Mouse (Mus musculus) spleen, adult 2 months (tissue): Measurements from ENCODE around the gene Gm11639. TPM values are rescaled to one million over a fixed set of nuclear protein-coding genes. Genes with fewer than 3 reads are reported as not detected.

Experiments
- DNase-seq, 2 experiments: peaks; one replicate each; pipeline versions ENCODE4 v3.0.0 to v3.0.0-alpha.2; 2012 to 2021; ENCODE audit warnings: low spot score in 2 of 2, low read depth in 1 of 2
- H3K27ac ChIP-seq: fragments of 200-500 bp; 2 replicates; pipeline ENCODE4 v1.5.1; 2012; ENCODE audit warnings: low read length, inconsistent platforms; ENCODE audit not compliant: insufficient read depth
- H3K27me3 ChIP-seq: fragments of 200-500 bp; 2 replicates; pipeline ENCODE4 v1.6.1; 2012; ENCODE audit warnings: mild to moderate bottlenecking, moderate library complexity, low read length, inconsistent platforms; ENCODE audit not compliant: control insufficient read depth, insufficient read depth
- H3K36me3 ChIP-seq: fragments of 200-500 bp; 2 replicates; pipeline ENCODE4 v1.6.1; 2012; ENCODE audit warnings: mild to moderate bottlenecking, low read length, inconsistent platforms; ENCODE audit not compliant: control insufficient read depth, insufficient read depth
- H3K4me1 ChIP-seq: fragments of 200-500 bp; 2 replicates; pipeline ENCODE4 v1.6.1; 2011; ENCODE audit warnings: inconsistent platforms; ENCODE audit not compliant: control insufficient read depth, insufficient read depth, insufficient read length
- H3K4me3 ChIP-seq: fragments of 200-500 bp; 2 replicates; pipeline ENCODE4 v1.5.1; 2011; ENCODE audit warnings: mild to moderate bottlenecking, inconsistent platforms; ENCODE audit not compliant: insufficient read depth, insufficient read length; ENCODE audit errors: extremely low read depth
- CTCF ChIP-seq: fragments of 200-500 bp; IDR thresholded peaks from 2 replicates; pipeline ENCODE4 v1.5.1; 2011; ENCODE audit warnings: mild to moderate bottlenecking, inconsistent platforms; ENCODE audit not compliant: insufficient read depth, insufficient read length, insufficient replicate concordance; ENCODE audit errors: extremely low read depth
- POLR2A ChIP-seq: fragments of 200-500 bp; IDR thresholded peaks from 2 replicates; pipeline ENCODE4 v1.6.1; 2011; ENCODE audit warnings: low read depth, low read length, inconsistent platforms
- WGBS: fragments of 180-500 bp; shearing (Covaris S2); methylation state at CpG from one replicate; pipeline ENCODE4 v1.1.7; 2018; 5-methylcytosine and 5-hydroxymethylcytosine counted together
- polyA plus RNA-seq: library from polyadenylated mRNA; depleted of rRNA; stranded (reverse); fragments of >200 nt; gene quantifications from 2 replicates; pipeline ENCODE4 v1.2.3, GENCODE M21; 2012

Gene Gm11639
- polyA plus RNA-seq, 1 experiment, result not detected

DNA sequence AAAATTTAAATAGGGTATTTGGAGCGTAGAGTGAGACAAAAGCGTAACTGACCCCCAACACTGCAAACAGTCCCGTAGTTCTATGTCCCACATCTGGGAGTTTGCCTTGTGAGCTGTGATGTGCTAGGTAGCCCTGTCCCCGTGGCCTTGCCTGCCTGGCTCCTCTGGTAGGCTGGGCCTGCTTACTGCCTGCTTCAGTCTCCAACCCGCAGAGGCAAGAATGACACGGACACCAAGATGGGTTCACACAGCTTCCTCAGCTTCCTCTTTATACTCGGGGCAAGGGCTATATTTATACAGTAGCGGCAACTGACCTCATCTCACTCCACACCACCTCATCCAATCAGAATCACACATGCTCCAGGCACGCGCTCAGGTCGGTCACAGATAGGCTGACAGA, 10.7 kb upstream of the Gm11639 start:
- no peaks in the 10 kb centered on the region for H3K36me3 ChIP-seq
- H3K4me1 ChIP-seq, result no peaks in the 10 kb centered on the region
- H3K27ac ChIP-seq, result no peak overlapping the region
- H3K4me3 ChIP-seq, result no peak overlapping the region
- 76% methylated on average over 11 of the region's 11 CpGs for WGBS
- no peaks in the 10 kb centered on the region for H3K27me3 ChIP-seq
- no peak for DNase-seq
- TF ChIP-seq CTCF (no peak), POLR2A (no peak)

DNA sequence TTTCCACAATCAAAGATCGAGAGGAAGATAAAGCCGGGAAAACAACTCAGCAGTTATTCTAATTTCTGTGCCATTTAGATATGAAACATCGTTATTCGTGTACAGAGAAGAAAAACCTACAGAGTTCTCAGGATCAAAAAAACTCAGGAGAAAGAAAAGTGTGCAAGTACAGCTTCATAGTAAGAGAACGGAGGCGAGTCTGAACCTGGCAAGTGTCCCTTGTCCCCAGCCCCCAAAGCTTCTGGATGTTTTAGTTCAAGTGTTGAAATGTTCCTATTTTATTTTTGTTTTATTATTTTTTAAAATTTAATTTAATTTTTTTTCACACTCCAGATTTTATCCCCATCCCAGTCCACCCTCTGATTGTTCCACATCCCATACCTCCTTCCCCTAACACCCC, 7.7 kb downstream of the Gm11639 start:
- Histone ChIP-seq H3K27me3 (no peaks in the 10 kb centered on the region), H3K4me1 (no peaks in the 10 kb centered on the region), H3K27ac (no peak overlapping the region), H3K36me3 (no peaks in the 10 kb centered on the region), H3K4me3 (no peak overlapping the region)
- TF ChIP-seq POLR2A, result no peak
- no peak for TF ChIP-seq CTCF
- 92% methylated on average over 6 of the region's 6 CpGs for WGBS
- no peak for DNase-seq

GRCm38 (mm10) chr11:104704097-104704496, 18.6 kb downstream of the Gm11639 start:
- WGBS, result 81% methylated on average over 15 of the region's 15 CpGs
- DNase-seq, result no peak
- H3K4me3 ChIP-seq, result no peak overlapping the region
- TF ChIP-seq POLR2A (no peak), CTCF (no peak)
- peaks cover 4% of the 10 kb centered on the region; the same call in 1 of the 2 replicates for H3K4me1 ChIP-seq
- no peaks in the 10 kb centered on the region for H3K36me3 ChIP-seq
- no peak overlapping the region for H3K27ac ChIP-seq
- H3K27me3 ChIP-seq, result no peaks in the 10 kb centered on the region

DNA sequence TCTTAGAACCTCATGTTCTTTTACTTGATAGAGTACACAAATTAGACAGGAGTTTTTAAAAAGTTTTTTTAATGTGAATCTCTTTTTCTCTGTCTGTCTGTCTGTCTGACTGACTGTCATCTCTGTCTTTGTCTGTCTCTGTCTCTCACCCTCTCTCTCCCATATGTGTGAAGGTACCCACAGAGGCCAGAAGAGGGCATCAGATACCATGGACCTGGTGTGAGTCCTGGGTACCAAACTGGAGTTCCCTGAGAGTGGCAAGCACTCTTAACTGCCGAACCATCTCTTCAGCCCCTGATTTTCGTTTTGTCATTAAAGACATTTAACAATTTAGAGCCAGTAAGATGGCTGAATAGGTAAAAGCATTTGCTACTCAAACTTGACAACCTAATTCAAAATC, 21.6 kb downstream of the Gm11639 start:
- no peak for DNase-seq
- no peak for TF ChIP-seq POLR2A
- TF ChIP-seq CTCF, result no peak
- H3K4me1 ChIP-seq, result peaks cover 4% of the 10 kb centered on the region; the same call in 1 of the 2 replicates
- no peak overlapping the region for H3K4me3 ChIP-seq
- H3K36me3 ChIP-seq, result no peaks in the 10 kb centered on the region
- WGBS, result 86% methylated on average over 2 of the region's 2 CpGs
- H3K27ac ChIP-seq, result no peak overlapping the region
- no peaks in the 10 kb centered on the region for H3K27me3 ChIP-seq

- no peak for DNase-seq
- Histone ChIP-seq H3K4me3 (no peak overlapping the region), H3K27me3 (no peaks in the 10 kb centered on the region; the same call in 1 of the 2 replicates), H3K4me1 (no peaks in the 10 kb centered on the region), H3K27ac (no peak overlapping the region), H3K36me3 (no peaks in the 10 kb centered on the region)
- WGBS, result 87% methylated on average over 9 of the region's 9 CpGs
- TF ChIP-seq POLR2A (no peak), CTCF (no peak)
These were observed 59.6 kb downstream of the Gm11639 start for GRCm38 (mm10) chr11:104744995-104745568.

DNA sequence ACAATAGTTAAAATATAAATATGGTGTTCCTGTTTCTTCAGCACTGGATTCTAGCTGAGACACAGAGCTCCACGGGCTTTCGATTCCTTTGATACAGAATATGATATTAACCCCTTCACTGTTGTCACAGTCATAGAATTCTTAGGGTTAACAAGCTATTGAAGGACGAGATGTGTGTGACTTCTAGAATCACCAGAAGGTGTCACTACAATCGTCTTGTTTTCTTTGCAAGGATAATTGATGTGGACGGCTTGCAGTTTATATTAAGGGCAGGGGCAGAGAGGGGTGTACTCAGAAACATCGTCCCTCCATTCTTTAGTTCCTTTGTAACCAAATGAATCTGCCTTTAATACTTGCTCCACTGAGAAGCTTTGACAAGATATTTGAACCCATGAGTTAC, 80.3 kb downstream of the Gm11639 start:
- no peak overlapping the region for H3K27ac ChIP-seq
- no peaks in the 10 kb centered on the region for H3K36me3 ChIP-seq
- no peaks in the 10 kb centered on the region for H3K27me3 ChIP-seq
- WGBS, result 44% methylated on average over 6 of the region's 6 CpGs
- DNase-seq, result no peak
- TF ChIP-seq POLR2A, result no peak
- no peak for TF ChIP-seq CTCF
- no peaks in the 10 kb centered on the region for H3K4me1 ChIP-seq
- no peak overlapping the region for H3K4me3 ChIP-seq

GRCm38 (mm10) chr11:104767068-104767467, 81.6 kb downstream of the Gm11639 start:
- TF ChIP-seq POLR2A (no peak), CTCF (no peak)
- Histone ChIP-seq H3K4me1 (no peaks in the 10 kb centered on the region), H3K4me3 (no peak overlapping the region), H3K36me3 (no peaks in the 10 kb centered on the region), H3K27me3 (no peaks in the 10 kb centered on the region), H3K27ac (no peak overlapping the region)
- WGBS, result 75% methylated on average over 1 of the region's 1 CpGs
- DNase-seq, result no peak
